Mouse (Mus musculus) kidney, postnatal 0 days (tissue): ENCODE data around the gene Sdsl. TPM values are rescaled to one million over a fixed set of nuclear protein-coding genes. Genes with fewer than 3 reads are reported as not detected.

Experiments used
- ATAC-seq: fragments of 200-750 bp; cut with Nextera tagmentation; replicated peaks from 2 replicates; pipeline ENCODE4 v1.8.0; 2017; ENCODE audit warnings: low read depth, moderate number of reproducible peaks, moderate TSS enrichment, moderate library complexity; ENCODE audit not compliant: low FRiP score
- DNase-seq: peaks from one replicate; pipeline ENCODE4 v3.0.0-alpha.2; 2016; ENCODE audit warnings: low spot score
- H3K27ac ChIP-seq: fragments of 300-500 bp; sonication (generic); 2 replicates; pipeline ENCODE4 v1.5.1; 2014; ENCODE audit warnings: mild to moderate bottlenecking
- H3K27me3 ChIP-seq: fragments of 300-500 bp; sonication (generic); 2 replicates; pipeline ENCODE4 v1.6.1; 2014; ENCODE audit warnings: low read length, mixed read lengths; ENCODE audit not compliant: insufficient read depth
- H3K36me3 ChIP-seq: fragments of 300-500 bp; sonication (generic); 2 replicates; pipeline ENCODE4 v1.6.1; 2014; ENCODE audit warnings: low read length, mixed read lengths; ENCODE audit not compliant: insufficient read depth
- H3K4me1 ChIP-seq: fragments of 300-500 bp; sonication (generic); replicated peaks from 2 replicates; pipeline ENCODE4 v1.6.1; 2014; ENCODE audit warnings: antibody characterized with exemption, low read length, mixed read lengths; ENCODE audit not compliant: insufficient read depth
- H3K4me2 ChIP-seq: fragments of 300-500 bp; sonication (generic); 2 replicates; pipeline ENCODE4 v1.6.1; 2014; ENCODE audit warnings: mild to moderate bottlenecking, low read length, moderate library complexity, mixed read lengths
- H3K4me3 ChIP-seq: fragments of 300-500 bp; sonication (generic); replicated peaks from 2 replicates; pipeline ENCODE4 v1.5.1; 2014; ENCODE audit warnings: low read depth, low read length
- H3K9ac ChIP-seq: fragments of 300-500 bp; sonication (generic); 2 replicates; pipeline ENCODE4 v1.6.1; 2014; ENCODE audit warnings: low read depth, low read length
- H3K9me3 ChIP-seq: fragments of 300-500 bp; sonication (generic); replicated peaks from 2 replicates; pipeline ENCODE4 v1.6.1; 2016; ENCODE audit warnings: low read length, inconsistent platforms, mixed read lengths
- CTCF ChIP-seq: IDR thresholded peaks from 2 replicates; pipeline ENCODE4 v1.5.1; 2016; ENCODE audit warnings: antibody characterized with exemption, low read depth, mild to moderate bottlenecking, moderate library complexity
- WGBS: fragments of 180-500 bp; shearing (Covaris S2); extraction: QIAGEN DNeasy Blood & Tissue Kit; methylation state at CpG from one replicate; pipeline ENCODE4 v1.1.7; 2014; 5-methylcytosine and 5-hydroxymethylcytosine counted together
- polyA plus RNA-seq: library from polyadenylated mRNA; unstranded; fragments of >200 nt; fragmentation: Nextera tagmentation; extraction: Ambion mirVana; gene quantifications from 2 replicates; pipeline ENCODE4 v1.2.1, GENCODE M21; 2015

The Sdsl gene
- polyA plus RNA-seq, 1 experiment from 2014 or later: 12.0 TPM

- Histone ChIP-seq H3K27ac (no peak overlapping the region), H3K4me1 (no peaks in the 10 kb centered on the region), H3K36me3 (no peaks in the 10 kb centered on the region), H3K4me2 (no peak overlapping the region), H3K27me3 (peaks cover 20% of the 10 kb centered on the region), H3K9me3 (no peaks in the 10 kb centered on the region), H3K9ac (no peak overlapping the region), H3K4me3 (no peak overlapping the region)
- WGBS: 86% methylated on average over 6 of the region's 6 CpGs
- no peak for ATAC-seq
- peak; percentile 29; the same call in 1 of the 2 replicates for TF ChIP-seq CTCF
- DNase-seq: no peak
Observed at GRCm38 (mm10) chr5:120413436-120413835, 59.2 kb downstream of the Sdsl start.

GRCm38 (mm10) chr5:120409385-120410378, 62.9 kb downstream of the Sdsl start:
- ATAC-seq: no peak
- H3K27me3 ChIP-seq: peaks cover 20% of the 10 kb centered on the region
- no peak for DNase-seq
- no peak overlapping the region for H3K4me3 ChIP-seq
- H3K4me1 ChIP-seq: no peaks in the 10 kb centered on the region
- under 1% methylated on average over 41 of the region's 41 CpGs for WGBS
- no peak overlapping the region for H3K9ac ChIP-seq
- no peak for TF ChIP-seq CTCF
- no peak overlapping the region for H3K27ac ChIP-seq
- peak overlapping the region; percentile 18; the same call in 1 of the 2 replicates for H3K4me2 ChIP-seq
- no peaks in the 10 kb centered on the region for H3K36me3 ChIP-seq
- no peaks in the 10 kb centered on the region for H3K9me3 ChIP-seq

GRCm38 (mm10) chr5:120408933-120409332, 63.7 kb downstream of the Sdsl start:
- ATAC-seq (no peak), DNase-seq (no peak)
- Histone ChIP-seq H3K9me3 (no peaks in the 10 kb centered on the region), H3K9ac (no peak overlapping the region), H3K4me3 (no peak overlapping the region), H3K36me3 (no peaks in the 10 kb centered on the region), H3K27ac (no peak overlapping the region), H3K4me1 (no peaks in the 10 kb centered on the region), H3K4me2 (no peak overlapping the region), H3K27me3 (peaks cover 20% of the 10 kb centered on the region)
- TF ChIP-seq CTCF: no peak
- 75% methylated on average over 14 of the region's 14 CpGs for WGBS

Other genes starting within 250 kb of the Sdsl start
- not detected in 2 replicates for gene Lhx5, start 41.1 kb downstream of the Sdsl start, polyA plus RNA-seq
- not detected in 2 replicates for gene Sds, start 3.7 kb upstream of the Sdsl start, polyA plus RNA-seq
- gene Plbd2, start 30.8 kb upstream of the Sdsl start, polyA plus RNA-seq: 73.7 and 78.2 TPM in 2 replicates
- gene Slc8b1, start 38.4 kb upstream of the Sdsl start, polyA plus RNA-seq: 9.5 and 9.8 TPM in 2 replicates
- gene Tpcn1, start 115.9 kb upstream of the Sdsl start, polyA plus RNA-seq: 34.6 and 35.4 TPM in 2 replicates
- 1.1 and 1.4 TPM in 2 replicates for gene Iqcd, start 116.2 kb upstream of the Sdsl start, polyA plus RNA-seq
- gene Rita1, start 139.8 kb upstream of the Sdsl start, polyA plus RNA-seq: 14.3 and 16.3 TPM in 2 replicates
- 34.8 and 38.6 TPM in 2 replicates for gene Ddx54, start 139.9 kb upstream of the Sdsl start, polyA plus RNA-seq
- not detected in 2 replicates for gene Cfap73, start 161.4 kb upstream of the Sdsl start, polyA plus RNA-seq
- 0.36 and 0.39 TPM in 2 replicates for gene Rasal1, start 176.0 kb upstream of the Sdsl start, polyA plus RNA-seq
- gene Dtx1, start 239.1 kb upstream of the Sdsl start, polyA plus RNA-seq: 3.6 and 5.5 TPM in 2 replicates